Mouse (Mus musculus) embryonic facial prominence, embryonic 13.5 days (tissue): ENCODE results near the gene Fam168a. TPM values are rescaled to one million over a fixed set of nuclear protein-coding genes. Genes with fewer than 3 reads are reported as not detected.

Source experiments
- ATAC-seq: fragments of 200-750 bp; cut with Nextera tagmentation; 2 replicates; pipeline ENCODE4 v1.8.0; 2017; ENCODE audit warnings: low read depth; ENCODE audit not compliant: insufficient number of reproducible peaks, insufficient read depth, low FRiP score, low TSS enrichment
- H3K27ac ChIP-seq: fragments of 300-500 bp; sonication (generic); 2 replicates; pipeline ENCODE4 v1.5.1; 2015; ENCODE audit warnings: moderate library complexity, mild to moderate bottlenecking, inconsistent platforms
- H3K27me3 ChIP-seq: fragments of 300-500 bp; sonication (generic); 2 replicates; pipeline ENCODE4 v1.6.1; 2015; ENCODE audit warnings: mild to moderate bottlenecking, inconsistent platforms
- H3K36me3 ChIP-seq: fragments of 300-500 bp; sonication (generic); 2 replicates; pipeline ENCODE4 v1.6.1; 2015; ENCODE audit warnings: mild to moderate bottlenecking, inconsistent platforms
- H3K4me1 ChIP-seq: fragments of 300-500 bp; sonication (generic); 2 replicates; pipeline ENCODE4 v1.6.1; 2015; ENCODE audit warnings: inconsistent platforms
- H3K4me2 ChIP-seq: fragments of 300-500 bp; sonication (generic); 2 replicates; pipeline ENCODE4 v1.6.1; 2015; ENCODE audit warnings: moderate library complexity, mild to moderate bottlenecking, inconsistent platforms
- H3K4me3 ChIP-seq: fragments of 300-500 bp; sonication (generic); 2 replicates; pipeline ENCODE4 v1.5.1; 2015; ENCODE audit warnings: mild to moderate bottlenecking, inconsistent platforms
- H3K9ac ChIP-seq: fragments of 300-500 bp; sonication (generic); 2 replicates; pipeline ENCODE4 v1.6.1; 2015; ENCODE audit warnings: mild to moderate bottlenecking, inconsistent platforms
- H3K9me3 ChIP-seq: fragments of 300-500 bp; sonication (generic); 2 replicates; pipeline ENCODE4 v1.6.1; 2016; ENCODE audit warnings: inconsistent platforms
- WGBS: fragments of 180-500 bp; shearing (Covaris S2); methylation state at CpG from one replicate; pipeline ENCODE4 v1.1.7; 2015; ENCODE audit warnings: mixed read lengths; 5-methylcytosine and 5-hydroxymethylcytosine counted together
- polyA plus RNA-seq: library from polyadenylated mRNA; unstranded; fragments of >200 nt; fragmentation: Nextera tagmentation; extraction: Ambion mirVana; gene quantifications from 2 replicates; pipeline ENCODE4 v1.2.1, GENCODE M21; 2015

The Fam168a gene
- polyA plus RNA-seq, 1 experiment from 2014 or later = 60.9 TPM

- H3K4me3 ChIP-seq = no peak overlapping the region
- H3K27ac ChIP-seq = no peak overlapping the region
- H3K4me2 ChIP-seq = no peak overlapping the region
- no peak overlapping the region for H3K9ac ChIP-seq
- H3K27me3 ChIP-seq = no peaks in the 10 kb centered on the region
- H3K9me3 ChIP-seq = no peaks in the 10 kb centered on the region
- 94% methylated on average over 2 of the region's 2 CpGs for WGBS
- peaks cover 28% of the 10 kb centered on the region for H3K36me3 ChIP-seq
- no peaks in the 10 kb centered on the region for H3K4me1 ChIP-seq
- no peak for ATAC-seq
Measured at GRCm38 (mm10) chr7:100828549-100828948, 122.1 kb downstream of the Fam168a start.

GRCm38 (mm10) chr7:100833859-100834258 is 127.4 kb downstream of the Fam168a start:
- Histone ChIP-seq H3K4me1 (0 out of 2 replicates have a peak, but pooled peaks cover 2% of the 10 kb centered on the region), H3K9me3 (no peaks in the 10 kb centered on the region), H3K27ac (no peak overlapping the region), H3K4me3 (no peak overlapping the region), H3K9ac (no peak overlapping the region), H3K36me3 (peaks cover 67% of the 10 kb centered on the region), H3K4me2 (no peak overlapping the region), H3K27me3 (no peaks in the 10 kb centered on the region)
- 88% methylated on average over 1 of the region's 1 CpGs for WGBS
- no peak for ATAC-seq

GRCm38 (mm10) chr7:100835168-100835567 is 128.7 kb downstream of the Fam168a start:
- H3K27me3 ChIP-seq = no peaks in the 10 kb centered on the region
- no peak overlapping the region for H3K4me3 ChIP-seq
- ATAC-seq = no peak
- 91% methylated on average over 7 of the region's 7 CpGs for WGBS
- no peaks in the 10 kb centered on the region for H3K9me3 ChIP-seq
- no peak overlapping the region for H3K27ac ChIP-seq
- H3K4me2 ChIP-seq = no peak overlapping the region
- H3K36me3 ChIP-seq = peaks cover 67% of the 10 kb centered on the region
- H3K9ac ChIP-seq = no peak overlapping the region
- peaks cover 2% of the 10 kb centered on the region; the same call in 1 of the 2 replicates for H3K4me1 ChIP-seq

GRCm38 (mm10) chr7:100835711-100836110 is 129.3 kb downstream of the Fam168a start:
- no peaks in the 10 kb centered on the region for H3K9me3 ChIP-seq
- no peak overlapping the region for H3K4me3 ChIP-seq
- ATAC-seq = no peak
- H3K9ac ChIP-seq = no peak overlapping the region
- H3K27ac ChIP-seq = no peak overlapping the region
- H3K36me3 ChIP-seq = peaks cover 67% of the 10 kb centered on the region
- H3K4me1 ChIP-seq = peaks cover 2% of the 10 kb centered on the region; the same call in 1 of the 2 replicates
- H3K4me2 ChIP-seq = no peak overlapping the region
- WGBS = 88% methylated on average over 6 of the region's 6 CpGs
- no peaks in the 10 kb centered on the region for H3K27me3 ChIP-seq

GRCm38 (mm10) chr7:100836657-100837056 is 130.2 kb downstream of the Fam168a start:
- no peak overlapping the region for H3K9ac ChIP-seq
- no peak overlapping the region for H3K27ac ChIP-seq
- H3K36me3 ChIP-seq = peaks cover 63% of the 10 kb centered on the region
- H3K4me3 ChIP-seq = no peak overlapping the region
- no peak overlapping the region for H3K4me2 ChIP-seq
- peaks cover 2% of the 10 kb centered on the region; the same call in 1 of the 2 replicates for H3K4me1 ChIP-seq
- 90% methylated on average over 10 of the region's 10 CpGs for WGBS
- H3K27me3 ChIP-seq = no peaks in the 10 kb centered on the region
- no peak for ATAC-seq
- no peaks in the 10 kb centered on the region for H3K9me3 ChIP-seq

GRCm38 (mm10) chr7:100837701-100838100 is 131.3 kb downstream of the Fam168a start:
- H3K36me3 ChIP-seq = peaks cover 65% of the 10 kb centered on the region
- H3K4me3 ChIP-seq = no peak overlapping the region
- H3K9ac ChIP-seq = no peak overlapping the region
- ATAC-seq = no peak
- no peak overlapping the region for H3K27ac ChIP-seq
- 76% methylated on average over 1 of the region's 1 CpGs for WGBS
- H3K4me2 ChIP-seq = no peak overlapping the region
- H3K9me3 ChIP-seq = no peaks in the 10 kb centered on the region
- no peaks in the 10 kb centered on the region for H3K27me3 ChIP-seq
- H3K4me1 ChIP-seq = peaks cover 2% of the 10 kb centered on the region; the same call in 1 of the 2 replicates

GRCm38 (mm10) chr7:100839632-100840402 is 133.4 kb downstream of the Fam168a start:
- peaks cover 46% of the 10 kb centered on the region for H3K36me3 ChIP-seq
- no peak overlapping the region for H3K4me3 ChIP-seq
- H3K27ac ChIP-seq = no peak overlapping the region
- H3K9ac ChIP-seq = no peak overlapping the region
- no peak overlapping the region for H3K4me2 ChIP-seq
- peaks cover 5% of the 10 kb centered on the region for H3K4me1 ChIP-seq
- H3K9me3 ChIP-seq = no peaks in the 10 kb centered on the region
- 84% methylated on average over 6 of the region's 6 CpGs for WGBS
- no peaks in the 10 kb centered on the region for H3K27me3 ChIP-seq
- no peak for ATAC-seq

GRCm38 (mm10) chr7:100840906-100841305 is 134.5 kb downstream of the Fam168a start:
- H3K9ac ChIP-seq = no peak overlapping the region
- no peak for ATAC-seq
- peaks cover 14% of the 10 kb centered on the region for H3K4me1 ChIP-seq
- no peak overlapping the region for H3K4me3 ChIP-seq
- WGBS = 98% methylated on average over 1 of the region's 1 CpGs
- no peaks in the 10 kb centered on the region for H3K9me3 ChIP-seq
- peaks cover 36% of the 10 kb centered on the region for H3K36me3 ChIP-seq
- H3K27me3 ChIP-seq = no peaks in the 10 kb centered on the region
- H3K27ac ChIP-seq = no peak overlapping the region
- no peak overlapping the region for H3K4me2 ChIP-seq

GRCm38 (mm10) chr7:100841608-100842007 is 135.2 kb downstream of the Fam168a start:
- no peaks in the 10 kb centered on the region for H3K9me3 ChIP-seq
- H3K27ac ChIP-seq = no peak overlapping the region
- peaks cover 29% of the 10 kb centered on the region for H3K36me3 ChIP-seq
- H3K4me2 ChIP-seq = no peak overlapping the region
- no peak overlapping the region for H3K9ac ChIP-seq
- H3K27me3 ChIP-seq = no peaks in the 10 kb centered on the region
- no peak overlapping the region for H3K4me3 ChIP-seq
- no peak for ATAC-seq
- 88% methylated on average over 6 of the region's 6 CpGs for WGBS
- H3K4me1 ChIP-seq = peaks cover 20% of the 10 kb centered on the region

GRCm38 (mm10) chr7:100842175-100842574 is 135.7 kb downstream of the Fam168a start:
- Histone ChIP-seq H3K9ac (no peak overlapping the region), H3K4me2 (no peak overlapping the region), H3K9me3 (no peaks in the 10 kb centered on the region), H3K4me3 (no peak overlapping the region), H3K27me3 (no peaks in the 10 kb centered on the region), H3K27ac (no peak overlapping the region), H3K36me3 (peaks cover 23% of the 10 kb centered on the region), H3K4me1 (peaks cover 22% of the 10 kb centered on the region)
- ATAC-seq = no peak
- 83% methylated on average over 5 of the region's 5 CpGs for WGBS

- peaks cover 8% of the 10 kb centered on the region for H3K36me3 ChIP-seq
- H3K9me3 ChIP-seq = no peaks in the 10 kb centered on the region
- H3K27ac ChIP-seq = no peak overlapping the region
- 91% methylated on average over 2 of the region's 2 CpGs for WGBS
- H3K27me3 ChIP-seq = no peaks in the 10 kb centered on the region
- H3K4me2 ChIP-seq = no peak overlapping the region
- no peak for ATAC-seq
- no peak overlapping the region for H3K9ac ChIP-seq
- peaks cover 22% of the 10 kb centered on the region for H3K4me1 ChIP-seq
- H3K4me3 ChIP-seq = no peak overlapping the region
Measured at GRCm38 (mm10) chr7:100843866-100844265, 137.4 kb downstream of the Fam168a start.

- Histone ChIP-seq H3K4me1 (peaks cover 22% of the 10 kb centered on the region), H3K4me3 (no peak overlapping the region), H3K27me3 (no peaks in the 10 kb centered on the region), H3K9me3 (no peaks in the 10 kb centered on the region), H3K9ac (no peak overlapping the region), H3K36me3 (peaks cover 9% of the 10 kb centered on the region), H3K27ac (peak overlapping the region; percentile 41; the same call in 1 of the 2 replicates), H3K4me2 (no peak overlapping the region)
- no peak for ATAC-seq
- WGBS = 83% methylated on average over 2 of the region's 2 CpGs
Measured at GRCm38 (mm10) chr7:100844385-100845025, 138.1 kb downstream of the Fam168a start.
